Mouse (Mus musculus) right cerebral cortex, postnatal 14 days (tissue): ENCODE measurements around the gene Bdnf.
A peak's percentile ranks its signal among the peaks of the same experiment; 100 is the strongest.

Source experiments
- DNase-seq: peaks from one replicate; pipeline ENCODE4 v3.0.0; 2022

Gene Bdnf

DNA sequence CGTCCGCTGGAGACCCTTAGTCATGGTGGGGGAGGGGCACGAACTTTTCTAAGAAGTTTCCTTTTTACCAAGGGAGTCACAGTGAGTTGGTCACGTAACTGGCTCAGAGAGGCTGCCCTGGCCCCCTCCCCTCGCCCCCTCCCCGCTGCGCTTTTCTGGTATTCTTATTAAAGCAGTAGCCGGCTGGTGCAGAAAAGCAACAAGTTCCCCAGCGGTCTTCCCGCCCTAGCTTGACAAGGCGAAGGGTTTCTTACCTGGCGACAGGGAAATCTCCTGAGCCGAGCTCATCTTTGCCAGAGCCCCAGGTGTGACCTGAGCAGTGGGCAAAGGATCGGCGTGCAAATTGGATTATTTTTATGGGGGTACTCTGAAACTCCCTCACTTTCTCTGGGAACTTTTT is at the start of gene Bdnf:
Bdnf (plus strand) TSS at position 169 of the 400 bp plus-strand sequence.
- peak; percentile 13 for DNase-seq

GRCm38 (mm10) chr2:109626864-109627263 is 47.6 kb upstream of the Bdnf start:
- DNase-seq, result no peak

- peak; percentile 15 for DNase-seq
Measured at GRCm38 (mm10) chr2:109673509-109674455, 718 bp upstream of the Bdnf start.

- no peak for DNase-seq
Measured at GRCm38 (mm10) chr2:109675051-109675450, 551 bp downstream of the Bdnf start.

GRCm38 (mm10) chr2:109675973-109676617 is 1.6 kb downstream of the Bdnf start:
- peak; percentile 22 for DNase-seq

DNA sequence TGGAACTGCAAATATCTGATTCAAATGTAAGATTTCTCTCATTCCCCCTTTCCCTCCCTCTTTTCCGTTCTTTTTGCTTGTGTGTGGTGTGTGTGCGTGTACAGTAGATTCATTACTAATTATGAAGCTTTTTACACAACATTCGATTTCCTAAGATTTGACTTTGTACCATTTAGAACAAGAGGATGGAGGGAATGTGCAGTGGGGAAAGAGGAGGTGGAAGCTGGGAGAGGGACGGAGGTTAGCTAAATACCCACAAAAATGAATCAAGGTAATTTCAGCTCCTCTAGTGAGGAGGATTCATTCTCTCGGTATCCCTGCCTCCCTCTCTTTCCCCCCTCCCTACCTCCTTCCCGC is 2.1 kb downstream of the Bdnf start:
- no peak for DNase-seq

GRCm38 (mm10) chr2:109677221-109678089 is 3.0 kb downstream of the Bdnf start:
- DNase-seq, result peak; percentile 60

DNA sequence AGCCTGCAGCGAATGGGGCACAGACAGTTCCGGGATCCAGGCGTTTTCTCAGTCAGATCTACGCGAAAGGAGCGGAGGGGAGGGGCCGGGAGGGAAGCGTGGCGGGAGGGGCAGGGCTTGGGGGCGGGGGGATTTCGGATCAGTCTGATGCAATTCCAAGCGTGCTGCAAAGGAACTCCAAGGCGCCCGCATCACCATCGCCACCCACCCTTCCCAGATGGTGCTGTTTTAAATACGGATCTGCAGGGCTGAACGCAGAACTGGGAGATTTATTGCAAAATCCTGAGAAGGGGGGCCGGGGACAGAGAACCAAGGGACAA is 3.5 kb downstream of the Bdnf start:
- peak; percentile 78 for DNase-seq

GRCm38 (mm10) chr2:109678454-109678853 is 4.0 kb downstream of the Bdnf start:
- DNase-seq, result no peak

- DNase-seq, result no peak
Measured at GRCm38 (mm10) chr2:109679446-109679845, 4.9 kb downstream of the Bdnf start.

DNA sequence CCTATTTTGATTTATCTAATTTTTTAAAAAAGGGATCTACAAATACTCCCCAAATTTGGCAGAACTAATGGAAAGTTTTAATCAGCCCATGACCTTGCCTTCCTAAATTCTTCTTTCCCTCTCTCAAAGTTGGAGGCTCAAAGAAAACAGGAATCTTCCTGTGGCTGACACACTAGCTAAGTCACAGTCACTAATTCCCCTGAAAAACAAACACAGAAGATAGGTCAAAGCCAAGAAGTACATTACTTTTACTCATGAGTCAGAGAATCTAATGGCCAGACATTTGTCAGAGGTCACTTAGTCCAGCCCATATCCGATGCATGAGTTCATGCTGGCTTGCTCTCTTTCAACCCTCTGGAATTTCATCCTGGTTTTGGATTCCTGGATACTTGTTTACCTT is 6.6 kb downstream of the Bdnf start:
- no peak for DNase-seq

- DNase-seq, result no peak
Measured at GRCm38 (mm10) chr2:109688661-109689060, 14.2 kb downstream of the Bdnf start.

DNA sequence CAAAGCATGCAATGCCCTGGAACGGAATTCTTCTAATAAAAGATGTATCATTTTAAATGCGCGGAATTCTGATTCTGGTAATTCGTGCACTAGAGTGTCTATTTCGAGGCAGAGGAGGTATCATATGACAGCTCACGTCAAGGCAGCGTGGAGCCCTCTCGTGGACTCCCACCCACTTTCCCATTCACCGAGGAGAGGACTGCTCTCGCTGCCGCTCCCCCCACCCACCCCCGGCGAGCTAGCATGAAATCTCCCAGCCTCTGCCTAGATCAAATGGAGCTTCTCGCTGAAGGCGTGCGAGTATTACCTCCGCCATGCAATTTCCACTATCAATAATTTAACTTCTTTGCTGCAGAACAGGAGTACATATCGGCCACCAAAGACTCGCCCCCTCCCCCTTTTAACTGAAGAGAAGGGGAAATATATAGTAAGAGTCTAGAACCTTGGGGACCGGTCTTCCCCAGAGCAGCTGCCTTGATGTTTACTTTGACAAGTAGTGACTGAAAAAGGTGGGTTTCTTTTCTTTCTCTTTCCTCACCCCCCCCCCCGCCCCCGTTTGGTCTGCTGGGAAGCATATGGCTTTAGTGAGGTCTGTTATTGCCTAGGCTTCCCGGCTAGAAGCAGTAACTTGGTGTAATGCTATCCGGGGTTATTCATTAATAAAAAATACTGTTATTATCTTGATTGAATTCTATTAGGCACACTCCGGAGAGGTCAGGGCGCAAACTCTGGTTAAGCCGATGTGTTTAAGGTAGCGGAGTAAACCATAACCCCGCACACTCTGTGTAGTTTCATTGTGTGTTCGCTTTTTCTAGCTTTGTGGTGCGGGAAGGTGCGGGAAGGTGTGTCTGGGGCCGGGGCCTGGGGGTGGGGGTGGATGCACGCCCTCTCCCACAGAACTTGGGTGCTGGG is 18.0 kb downstream of the Bdnf start:
- peak; percentile 48 for DNase-seq

DNA sequence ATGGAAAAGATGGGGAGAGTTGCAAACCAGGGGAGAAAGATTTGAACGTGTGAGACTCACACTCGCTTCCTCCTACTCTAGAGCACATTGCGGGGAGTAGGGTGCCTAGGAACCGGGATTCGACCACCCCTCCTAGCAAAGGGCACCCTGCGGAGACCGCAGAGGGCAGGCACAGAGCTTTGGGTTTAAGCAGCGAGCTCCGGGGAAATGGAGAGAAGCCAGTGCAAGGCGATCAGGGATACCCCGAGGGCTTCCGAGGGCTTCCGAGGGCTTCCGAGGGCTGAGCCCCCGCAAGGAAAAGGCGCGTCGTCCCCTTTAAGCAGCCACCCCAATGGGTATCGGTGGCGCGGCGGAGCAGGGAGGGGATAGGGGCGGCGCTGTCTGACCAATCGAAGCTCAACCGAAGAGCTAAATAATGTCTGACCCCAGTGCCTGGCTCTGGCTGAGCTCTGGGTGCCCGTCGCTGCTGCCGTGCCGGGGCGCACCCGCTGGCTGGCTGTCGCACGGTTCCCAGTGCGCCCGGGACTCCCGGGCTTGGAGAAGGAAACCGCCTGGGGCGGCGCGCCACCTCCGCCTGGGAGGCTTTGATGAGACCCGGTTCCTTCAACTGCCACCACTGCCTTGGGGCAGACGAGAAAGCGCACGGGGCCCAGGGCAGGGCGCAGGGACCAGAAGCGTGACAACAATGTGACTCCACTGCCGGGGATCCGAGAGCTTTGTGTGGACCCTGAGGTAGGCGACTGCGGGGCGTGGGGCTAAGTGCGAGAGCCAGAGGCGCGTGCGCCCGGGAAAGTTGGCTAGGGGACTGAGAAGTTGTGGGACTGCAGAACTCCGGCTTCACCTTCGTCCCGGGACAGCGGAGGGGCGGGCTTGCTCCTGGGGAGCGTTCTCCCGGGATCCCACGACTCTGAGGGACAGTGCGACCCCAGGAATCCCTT is 18.9 kb downstream of the Bdnf start:
- peak; percentile 44 for DNase-seq

DNA sequence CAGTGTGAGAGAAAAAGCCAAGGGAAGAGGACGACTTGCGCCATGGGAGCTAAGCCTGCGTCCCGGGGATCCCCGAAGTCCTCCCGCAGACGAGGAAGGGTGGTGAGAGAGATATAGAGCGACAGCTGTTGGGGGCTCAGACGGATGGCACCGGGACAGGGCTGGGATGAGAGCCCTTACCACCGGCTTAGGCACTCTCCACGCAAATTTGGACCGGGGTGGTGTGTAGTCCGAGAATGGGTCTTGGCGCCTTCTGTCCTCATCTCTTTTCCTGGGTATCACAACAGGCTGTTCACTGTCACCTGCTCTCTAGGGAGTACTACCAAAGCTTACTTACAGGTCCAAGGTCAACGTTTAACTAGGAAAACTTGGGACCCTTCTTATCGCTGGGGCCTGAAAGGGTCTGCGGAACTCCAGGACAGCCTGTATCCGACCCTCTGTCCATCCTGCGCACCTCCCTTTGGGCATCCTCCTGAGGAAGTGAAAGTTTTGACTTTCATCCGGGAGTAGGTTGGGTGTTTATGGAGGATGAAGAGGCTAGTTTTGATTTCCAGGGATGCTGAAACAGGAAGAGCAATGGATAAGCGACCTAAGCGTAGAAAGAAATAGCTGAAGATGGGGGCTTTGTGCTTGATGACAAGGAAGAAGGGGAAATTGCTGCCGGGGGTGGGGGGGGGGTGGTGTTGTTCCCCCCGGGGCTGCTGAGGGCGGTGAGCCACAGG is 19.8 kb downstream of the Bdnf start:
- no peak for DNase-seq

- DNase-seq, result peak; percentile 84
Measured at GRCm38 (mm10) chr2:109694838-109695225, 20.3 kb downstream of the Bdnf start.

DNA sequence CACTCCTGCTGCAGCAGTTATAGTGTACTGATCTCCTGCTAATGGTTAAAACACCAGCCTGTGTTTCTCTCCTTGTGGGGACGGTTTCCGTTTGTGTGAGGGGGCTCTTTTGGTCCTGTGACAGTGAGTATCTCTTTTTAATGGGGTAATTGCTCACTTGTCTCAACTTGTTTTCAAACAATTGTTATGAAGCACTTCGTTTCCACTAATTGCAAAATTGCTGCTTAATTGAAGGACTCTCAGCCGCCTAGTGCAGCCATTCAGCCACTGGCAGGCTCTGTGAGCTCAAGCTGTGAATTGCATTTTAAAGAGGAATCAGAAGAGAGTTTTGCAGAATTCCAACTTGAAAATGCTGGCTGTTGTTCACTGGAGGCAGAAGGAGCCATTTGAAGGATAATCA is 22.7 kb downstream of the Bdnf start:
- DNase-seq, result no peak

GRCm38 (mm10) chr2:109700291-109700690 is 25.8 kb downstream of the Bdnf start:
- no peak for DNase-seq

DNA sequence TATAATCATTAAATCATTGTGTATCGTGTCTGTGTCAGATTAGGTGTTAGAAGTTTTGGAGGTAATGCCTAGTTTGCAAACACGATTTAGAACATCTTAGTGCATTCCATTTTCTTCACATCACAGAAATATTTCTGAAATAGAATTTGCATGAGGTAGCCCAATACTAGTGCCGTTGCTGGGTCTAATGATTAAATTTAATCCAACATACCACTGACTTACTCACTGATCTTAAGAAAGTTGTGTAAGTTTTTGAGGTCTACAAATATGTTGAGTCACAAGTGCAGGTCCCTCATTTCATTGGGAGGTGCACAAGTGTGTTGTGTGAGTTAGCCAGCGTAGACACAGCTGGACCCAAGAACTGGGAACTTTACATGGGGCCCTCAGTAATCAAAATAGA is 29.1 kb downstream of the Bdnf start:
- DNase-seq, result no peak

GRCm38 (mm10) chr2:109704053-109704452 is 29.6 kb downstream of the Bdnf start:
- no peak for DNase-seq
